ENCODE assay signal across 10 mouse cellular contexts in genomic region chr13:84404566-84405194, GRCm38 (mm10).
DNase-seq lines count a peak whose midpoint lies in the region; ATAC-seq and TF ChIP-seq lines count a peak whose summit lies in the region.
"Had no signal": no experiment of that assay in that cellular context is flagged by ENCODE, and none has a peak within 500 bp of the region (broad histone marks: within the 10 kb centered on the region; RNA-seq: fewer than 3 reads in every experiment).

No protein-coding gene starts in this region.

- peaks cover 3% of the 10 kb centered on the region for H3K4me1 ChIP-seq in hindbrain, postnatal 0 days (ENCODE audit: insufficient read depth, low read length)
- no peaks in the 10 kb centered on the region for H3K4me1 ChIP-seq in intestine, embryonic 15.5 days (replicated peaks)
- no peaks in the 10 kb centered on the region for H3K4me1 ChIP-seq in heart, embryonic 12.5 days (replicated peaks)
- H3K4me1 ChIP-seq in heart, embryonic 11.5 days (ENCODE audit: control insufficient read depth, insufficient read depth, low read length) = no peaks in the 10 kb centered on the region

- H3K9ac ChIP-seq in hindbrain, postnatal 0 days (replicated peaks; ENCODE audit: low read length) = peak overlapping the region; percentile 13; the same call in 1 of the 2 replicates
- no peak overlapping the region for H3K9ac ChIP-seq in intestine, embryonic 15.5 days
- H3K9ac ChIP-seq in heart, embryonic 12.5 days = no peak overlapping the region
- no peak overlapping the region for H3K9ac ChIP-seq in heart, embryonic 11.5 days (ENCODE audit: low read depth, low read length)

- H3K27ac ChIP-seq in hindbrain, postnatal 0 days = peak overlapping the region; percentile 65
- H3K27ac ChIP-seq in intestine, embryonic 15.5 days = no peak overlapping the region
- no peak overlapping the region for H3K27ac ChIP-seq in heart, embryonic 12.5 days (ENCODE audit: poor library complexity, severe bottlenecking)
- no peak overlapping the region for H3K27ac ChIP-seq in heart, embryonic 11.5 days (ENCODE audit: low read depth, low read length)

- no peak overlapping the region for H3K4me3 ChIP-seq in hindbrain, postnatal 0 days (ENCODE audit: low read length)
- no peak overlapping the region for H3K4me3 ChIP-seq in intestine, embryonic 15.5 days (replicated peaks)
- no peak overlapping the region for H3K4me3 ChIP-seq in heart, embryonic 12.5 days
- H3K4me3 ChIP-seq in heart, embryonic 11.5 days (ENCODE audit: low read depth, low read length) = no peak overlapping the region
- H3K4me3 ChIP-seq: erythroblast, embryonic 14.5 days had no signal

- H3K4me2 ChIP-seq in hindbrain, postnatal 0 days (ENCODE audit: low read depth, low read length) = peak overlapping the region; percentile 44
- H3K4me2 ChIP-seq in intestine, embryonic 15.5 days (replicated peaks) = no peak overlapping the region
- no peak overlapping the region for H3K4me2 ChIP-seq in heart, embryonic 12.5 days
- no peak overlapping the region for H3K4me2 ChIP-seq in heart, embryonic 11.5 days

- peak; percentile 97 for ATAC-seq in hindbrain, postnatal 0 days
- ATAC-seq in intestine, embryonic 15.5 days = no peak
- no peak for ATAC-seq in heart, embryonic 12.5 days (ENCODE audit: insufficient number of reproducible peaks, low FRiP score)
- no peak for ATAC-seq in heart, embryonic 11.5 days (replicated peaks; ENCODE audit: insufficient number of reproducible peaks, low FRiP score, low TSS enrichment)
- ATAC-seq: intestine, embryonic 16.5 days had no signal

- no peak for TF ChIP-seq CTCF in hindbrain, postnatal 0 days (IDR thresholded peaks at IDR 0.05; ENCODE audit: low read depth)

- no peaks in the 10 kb centered on the region for H3K9me3 ChIP-seq in hindbrain, postnatal 0 days (ENCODE audit: low read length)
- no peaks in the 10 kb centered on the region for H3K9me3 ChIP-seq in intestine, embryonic 15.5 days
- no peaks in the 10 kb centered on the region for H3K9me3 ChIP-seq in heart, embryonic 12.5 days (replicated peaks)
- H3K9me3 ChIP-seq in heart, embryonic 11.5 days (replicated peaks; ENCODE audit: control insufficient read depth, low read length) = no peaks in the 10 kb centered on the region

- WGBS in hindbrain, postnatal 0 days = 20% methylated on average over 19 of the region's 19 CpGs
- WGBS in intestine, embryonic 15.5 days = 74% methylated on average over 19 of the region's 19 CpGs
- 76% methylated on average over 19 of the region's 19 CpGs for WGBS in heart, embryonic 12.5 days
- 74% methylated on average over 19 of the region's 19 CpGs for WGBS in heart, embryonic 11.5 days (ENCODE audit: insufficient replicate concordance)

- no peaks in the 10 kb centered on the region for H3K36me3 ChIP-seq in hindbrain, postnatal 0 days (ENCODE audit: insufficient read depth, low read length)
- no peaks in the 10 kb centered on the region for H3K36me3 ChIP-seq in intestine, embryonic 15.5 days
- H3K36me3 ChIP-seq in heart, embryonic 12.5 days = no peaks in the 10 kb centered on the region
- no peaks in the 10 kb centered on the region for H3K36me3 ChIP-seq in heart, embryonic 11.5 days (ENCODE audit: control insufficient read depth, insufficient read depth, low read length)

- peak; percentile 37 to 41 for DNase-seq in right cerebral cortex, postnatal 10 days (ENCODE audit: low spot score in 2 of 2)
- no peak for DNase-seq in right cerebral cortex, postnatal 25 days
- DNase-seq in embryo, embryonic 10.5 days (ENCODE audit: low spot score) = peak; percentile 73
- peak; percentile 88 for DNase-seq in hindbrain, postnatal 0 days (ENCODE audit: low spot score)
- DNase-seq in retina, postnatal 7 days (ENCODE audit: low read depth, low spot score) = peak; percentile 17

- no peaks in the 10 kb centered on the region for H3K27me3 ChIP-seq in hindbrain, postnatal 0 days (ENCODE audit: insufficient read depth, low read length)
- H3K27me3 ChIP-seq in intestine, embryonic 15.5 days (replicated peaks) = no peaks in the 10 kb centered on the region
- no peaks in the 10 kb centered on the region for H3K27me3 ChIP-seq in heart, embryonic 12.5 days (replicated peaks)
- no peaks in the 10 kb centered on the region for H3K27me3 ChIP-seq in heart, embryonic 11.5 days (ENCODE audit: control insufficient read depth, insufficient read depth, low read length)
